Mouse (Mus musculus): ENCODE data around the gene 0610010K14Rik.

DNA sequence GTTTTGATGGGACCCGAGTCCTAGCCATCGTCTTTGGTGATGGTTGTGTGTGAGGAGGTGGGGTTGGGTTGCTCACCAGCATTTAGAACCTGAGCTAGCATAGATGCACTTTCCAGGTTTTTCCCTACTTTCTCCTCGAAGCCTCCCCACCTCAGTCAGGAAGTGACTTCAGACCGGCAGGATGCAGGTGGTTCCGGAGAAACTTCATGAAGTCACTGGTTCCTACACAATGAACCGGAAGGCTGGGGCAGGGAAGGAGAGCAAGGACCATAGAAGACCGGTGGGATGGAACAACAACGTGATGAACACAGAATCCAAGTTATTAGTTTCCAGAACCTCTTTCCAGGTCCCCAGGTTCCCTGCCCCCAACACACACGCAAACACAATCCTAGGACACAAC is 14.0 kb downstream of the 0610010K14Rik start:
- TF ChIP-seq CTCF (IDR thresholded peaks at IDR 0.05; ENCODE audit: extremely low read depth, insufficient read depth, insufficient read length, insufficient replicate concordance) (no peak), POLR2A (IDR thresholded peaks at IDR 0.05; ENCODE audit: low read depth, low read length) (no peak)

Data from spleen, adult 2 months (tissue).